Mouse (Mus musculus) subcutaneous adipose tissue, adult 2 months (tissue): ENCODE measurements around the gene Fgf6. TPM values are rescaled to one million over a fixed set of nuclear protein-coding genes. Genes with fewer than 3 reads are reported as not detected.

Experiments used
- polyA plus RNA-seq: library from polyadenylated mRNA; depleted of rRNA; stranded (reverse); fragments of >200 nt; gene quantifications from 2 replicates; pipeline ENCODE4 v1.2.3, GENCODE M21; 2012; ENCODE audit warnings: low replicate concordance; rRNA removed

Gene Fgf6
- not detected in 2 replicates for polyA plus RNA-seq

GRCm38 (mm10) chr6:127014906-127015770, at the start of gene Fgf6:
TSS of gene Fgf6 (plus strand) at chr6:127015586.

GRCm38 (mm10) chr6:127072817-127073216, 57.4 kb downstream of the Fgf6 start, which contains the start of gene Fgf23:
TSS of gene Fgf23 (plus strand) at chr6:127072902.

Other genes with a start within 250 kb of the Fgf6 start
- 121 and 165 TPM in 2 replicates for gene Ndufa9, start 166.4 kb upstream of the Fgf6 start, polyA plus RNA-seq
- 0.04 TPM in 1 of 2 replicates, not detected in the other for gene Akap3, start 162.5 kb upstream of the Fgf6 start, polyA plus RNA-seq
- not detected in 2 replicates for gene Dyrk4, start 93.7 kb upstream of the Fgf6 start, polyA plus RNA-seq
- gene Rad51ap1, start 76.0 kb upstream of the Fgf6 start, polyA plus RNA-seq = 2.4 and 4.9 TPM in 2 replicates
- 6.7 and 7.6 TPM in 2 replicates for gene D6Wsu163e, start 75.6 kb upstream of the Fgf6 start, polyA plus RNA-seq
- gene Fgf23, start 57.3 kb downstream of the Fgf6 start, polyA plus RNA-seq = not detected in 2 replicates
- gene Tigar, start 94.0 kb downstream of the Fgf6 start, polyA plus RNA-seq = 3.9 and 5.5 TPM in 2 replicates
- gene Ccnd2, start 136.6 kb downstream of the Fgf6 start, polyA plus RNA-seq = 86.1 and 184 TPM in 2 replicates